Mouse (Mus musculus): ENCODE data around the gene Rasgrp3. TPM values are rescaled to one million over a fixed set of nuclear protein-coding genes. Genes with fewer than 3 reads are reported as not detected.

Gene Rasgrp3
- 0.87 and 1.3 TPM in 2 replicates for polyA plus RNA-seq (2012; rRNA removed)

DNA sequence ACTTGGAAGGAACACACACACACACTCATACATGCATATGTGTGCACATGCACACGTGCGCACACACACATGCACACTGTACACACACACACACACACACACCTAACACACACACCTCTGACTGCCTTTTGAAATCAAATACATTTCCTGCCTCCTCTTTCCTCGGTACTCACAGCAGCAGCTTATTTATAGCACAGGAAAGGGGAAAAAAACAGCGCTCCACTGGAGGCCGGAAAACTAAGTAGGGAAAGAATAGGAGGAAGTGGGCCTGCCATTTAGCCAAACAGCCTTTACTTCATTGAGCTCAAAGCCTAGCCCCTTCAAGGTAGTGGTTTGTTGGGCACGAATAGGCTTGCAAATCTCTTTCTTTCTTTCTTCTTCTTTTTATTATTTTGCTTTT lies at the start of gene Rasgrp3:
Rasgrp3 (plus strand) TSS at position 298 of the 400 bp plus-strand sequence.

DNA sequence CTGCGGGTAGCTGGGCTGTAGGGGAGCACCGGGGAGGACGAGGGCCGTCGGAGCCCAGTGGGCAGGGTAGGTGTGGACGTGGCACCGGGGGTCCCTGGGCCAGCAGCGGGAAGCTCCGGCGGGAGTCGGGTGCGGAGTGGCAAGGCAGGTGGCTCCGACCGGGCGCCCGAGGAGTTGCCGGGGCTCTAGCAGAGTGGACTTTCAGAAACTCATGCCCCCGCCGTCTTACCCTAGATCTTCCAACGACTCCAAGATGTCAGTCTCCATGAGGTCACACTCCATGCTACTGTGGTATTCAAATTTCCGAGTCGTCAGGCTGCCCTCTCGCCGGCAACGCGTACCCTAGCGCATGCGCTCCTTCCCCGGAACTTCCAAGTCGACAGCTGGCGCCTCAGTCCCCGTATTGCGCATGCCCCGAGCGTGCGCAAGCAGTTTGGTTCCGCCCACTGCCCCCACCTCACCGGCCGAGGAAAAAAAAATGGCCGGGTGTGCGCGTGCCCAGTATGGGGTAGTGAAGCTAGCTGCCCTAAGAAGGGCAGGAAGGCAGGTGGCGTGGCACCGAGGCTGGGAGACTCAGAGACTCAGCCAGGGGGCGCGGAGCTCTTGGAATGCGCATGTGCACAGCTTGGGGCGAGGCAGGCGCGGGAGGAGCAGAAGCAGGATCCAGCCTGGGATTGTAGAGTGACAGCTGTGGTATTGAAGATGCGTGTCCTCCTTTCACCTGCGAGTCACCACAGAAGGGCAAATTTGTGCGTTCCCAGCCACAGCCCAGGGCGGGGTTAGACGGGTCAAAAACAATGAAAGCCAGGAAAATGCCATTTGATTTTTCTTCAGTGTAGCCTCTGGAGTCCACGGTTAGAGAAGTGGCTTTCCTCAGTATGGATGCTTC lies 116.1 kb downstream of the Rasgrp3 start, which contains the start of gene Fam98a:
Fam98a (minus strand) TSS at position 435 of the 889 bp plus-strand sequence.

Other genes starting within 250 kb of the Rasgrp3 start
- 1.2 and 2.6 TPM in 2 replicates for gene Fam98a, start 116.0 kb downstream of the Rasgrp3 start, polyA plus RNA-seq (2012; rRNA removed)

Measured in stomach, adult 2 months (tissue).